Mouse (Mus musculus): ENCODE results near the gene Zfp853. TPM values are rescaled to one million over a fixed set of nuclear protein-coding genes. Genes with fewer than 3 reads are reported as not detected.

Gene Zfp853
- polyA plus RNA-seq, 1 experiment from 2014 or later, result 0.05 TPM

Other genes starting within 250 kb of the Zfp853 start
- 39.4 and 46.2 TPM in 2 replicates for gene Rnf216, start 180.6 kb downstream of the Zfp853 start, polyA plus RNA-seq (2015; fragmentation: Nextera tagmentation; extraction: Ambion mirVana)
- gene Olfr718-ps1, start 146.0 kb downstream of the Zfp853 start, polyA plus RNA-seq (2015; fragmentation: Nextera tagmentation; extraction: Ambion mirVana), result not detected in 2 replicates
- 11.6 and 14.4 TPM in 2 replicates for gene Rbak, start 112.8 kb downstream of the Zfp853 start, polyA plus RNA-seq (2015; fragmentation: Nextera tagmentation; extraction: Ambion mirVana)
- gene Spdye4b, start 112.6 kb downstream of the Zfp853 start, polyA plus RNA-seq (2015; fragmentation: Nextera tagmentation; extraction: Ambion mirVana), result not detected in 2 replicates
- not detected in 2 replicates for gene Spdye4a, start 66.7 kb downstream of the Zfp853 start, polyA plus RNA-seq (2015; fragmentation: Nextera tagmentation; extraction: Ambion mirVana)
- gene Zfp12, start 58.5 kb downstream of the Zfp853 start, polyA plus RNA-seq (2015; fragmentation: Nextera tagmentation; extraction: Ambion mirVana), result 16.3 and 19.7 TPM in 2 replicates
- gene Zfp316, start 23.6 kb downstream of the Zfp853 start, polyA plus RNA-seq (2015; fragmentation: Nextera tagmentation; extraction: Ambion mirVana), result 1.4 and 2.3 TPM in 2 replicates
- 39.4 and 43.7 TPM in 2 replicates for gene E130309D02Rik, start 21.7 kb upstream of the Zfp853 start, polyA plus RNA-seq (2015; fragmentation: Nextera tagmentation; extraction: Ambion mirVana)
- gene Zdhhc4, start 35.6 kb upstream of the Zfp853 start, polyA plus RNA-seq (2015; fragmentation: Nextera tagmentation; extraction: Ambion mirVana), result 81.9 and 82.7 TPM in 2 replicates
- 0.05 and 0.07 TPM in 2 replicates for gene Grid2ip, start 63.7 kb upstream of the Zfp853 start, polyA plus RNA-seq (2015; fragmentation: Nextera tagmentation; extraction: Ambion mirVana)
- 317 and 349 TPM in 2 replicates for gene Kdelr2, start 110.2 kb upstream of the Zfp853 start, polyA plus RNA-seq (2015; fragmentation: Nextera tagmentation; extraction: Ambion mirVana)
- 8.9 and 9.0 TPM in 2 replicates for gene Daglb, start 171.0 kb upstream of the Zfp853 start, polyA plus RNA-seq (2015; fragmentation: Nextera tagmentation; extraction: Ambion mirVana)
- 300 and 435 TPM in 2 replicates for gene Rac1, start 234.4 kb upstream of the Zfp853 start, polyA plus RNA-seq (2015; fragmentation: Nextera tagmentation; extraction: Ambion mirVana)

Measured in kidney, embryonic 16.5 days (tissue).